Mouse (Mus musculus) erythroblast, embryonic 14.5 days (primary cell): ENCODE measurements around the gene Xpnpep3.

Experiments
- GATA1 ChIP-seq: IDR thresholded peaks from 2 replicates; pipeline ENCODE4 v1.6.1; 2012; ENCODE audit warnings: low read length, inconsistent platforms, mixed read lengths
- TAL1 ChIP-seq: IDR thresholded peaks from 3 replicates; pipeline ENCODE4 v1.6.1; 2012; ENCODE audit warnings: low read length, inconsistent platforms, mixed read lengths

DNA sequence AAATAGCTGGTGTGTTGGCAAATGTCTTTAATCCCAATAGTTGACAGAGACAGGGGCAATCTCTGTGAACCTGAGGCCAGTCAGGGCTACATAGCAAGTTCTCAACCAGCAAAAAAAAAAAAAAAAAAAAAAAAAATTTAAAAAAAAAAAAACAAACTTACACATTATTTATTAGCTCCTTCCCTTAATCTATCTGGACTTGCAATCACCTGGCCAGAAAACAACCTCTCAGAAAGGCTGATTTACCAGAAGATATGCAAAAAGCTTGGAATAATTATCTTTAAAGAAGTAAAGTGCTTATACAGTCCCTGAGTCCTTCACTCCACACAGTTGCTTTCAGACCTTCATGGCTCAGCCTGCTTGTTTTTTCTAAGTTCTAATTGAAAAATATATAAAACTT is 1.7 kb upstream of the Xpnpep3 start:
- TF ChIP-seq GATA1 (no peak), TAL1 (no peak)
